Mouse (Mus musculus): ENCODE measurements at regions not wholly inside any gene's neighbourhood (a gene's known extent, or its start where the extent isn't known, plus 50 kb on each side); places are given as distances from the start of the nearest gene placed in this dataset.

DNA sequence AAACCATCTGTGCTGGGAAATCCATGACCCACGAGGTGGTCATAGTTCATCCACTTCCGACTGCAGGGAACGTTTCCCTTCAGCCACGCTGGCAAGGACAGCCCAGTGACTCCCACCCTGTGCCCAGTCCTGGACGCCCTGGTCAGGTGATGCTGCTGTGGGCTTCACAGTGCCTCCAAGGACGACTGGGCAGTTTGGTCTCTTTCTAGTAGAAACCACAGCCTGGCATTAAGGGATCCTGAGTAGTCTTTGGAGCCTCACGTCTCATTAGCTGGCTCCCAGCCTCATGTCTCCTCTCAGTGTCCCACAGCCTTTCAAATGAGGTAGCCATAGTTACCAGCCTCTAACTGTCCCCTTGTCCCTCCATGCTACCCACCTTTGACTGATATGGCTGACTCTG lies 116.2 kb upstream of the Gdf10 start:
- WGBS = 78% methylated on average over 7 of the region's 7 CpGs
- H3K4me1 ChIP-seq (ENCODE audit: control insufficient read depth, insufficient read depth, low read length) = no peaks in the 10 kb centered on the region
- TF ChIP-seq CTCF (IDR thresholded peaks at IDR 0.05; ENCODE audit: control insufficient read depth, insufficient read depth, low read length) (no peak), POLR2A (IDR thresholded peaks at IDR 0.05; ENCODE audit: borderline replicate concordance, control insufficient read depth, low read depth, low read length) (no peak)
- no peak overlapping the region for H3K27ac ChIP-seq (ENCODE audit: control insufficient read depth, insufficient read depth, low read depth, low read length, poor library complexity)
- no peak overlapping the region for H3K4me3 ChIP-seq (replicated peaks; ENCODE audit: control insufficient read depth, low read depth, low read length)

DNA sequence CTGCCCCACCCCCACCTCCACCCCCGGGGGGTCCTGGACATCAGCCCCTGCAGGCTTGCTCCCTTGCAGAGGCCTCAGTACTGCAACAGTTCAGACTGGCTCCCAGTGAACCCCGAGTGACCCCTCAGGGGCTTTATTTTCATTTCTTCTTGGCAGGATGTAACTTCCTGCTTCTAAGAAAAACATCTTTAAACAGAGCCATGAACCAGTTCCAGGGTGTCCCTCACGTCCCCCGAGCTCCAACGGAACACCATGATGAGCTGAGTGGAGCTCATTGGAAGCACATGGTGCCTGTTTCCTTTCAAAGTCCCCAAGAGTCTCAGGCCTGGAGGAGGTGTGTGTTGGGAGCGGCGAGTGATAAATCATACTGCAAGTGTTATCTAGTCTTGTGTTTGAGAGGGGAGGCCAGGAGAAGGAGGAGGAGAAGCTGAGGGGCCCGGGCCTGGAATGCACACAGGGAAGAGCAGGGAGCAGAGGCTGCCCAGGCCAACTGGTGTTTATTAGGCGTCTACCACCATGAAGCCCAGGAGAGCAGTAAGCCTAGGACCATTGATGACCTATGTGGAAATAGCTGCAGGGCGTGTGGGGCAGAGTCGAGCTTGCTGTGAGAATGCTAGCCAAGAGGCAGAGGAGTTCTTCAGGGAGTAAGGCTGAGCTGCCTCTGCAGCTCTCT lies 114.7 kb upstream of the Gdf10 start:
- TF ChIP-seq POLR2A (IDR thresholded peaks at IDR 0.05; ENCODE audit: borderline replicate concordance, control insufficient read depth, low read depth, low read length) (no peak), CTCF (IDR thresholded peaks at IDR 0.05; ENCODE audit: control insufficient read depth, insufficient read depth, low read length) (no peak)
- WGBS = 46% methylated on average over 11 of the region's 11 CpGs

DNA sequence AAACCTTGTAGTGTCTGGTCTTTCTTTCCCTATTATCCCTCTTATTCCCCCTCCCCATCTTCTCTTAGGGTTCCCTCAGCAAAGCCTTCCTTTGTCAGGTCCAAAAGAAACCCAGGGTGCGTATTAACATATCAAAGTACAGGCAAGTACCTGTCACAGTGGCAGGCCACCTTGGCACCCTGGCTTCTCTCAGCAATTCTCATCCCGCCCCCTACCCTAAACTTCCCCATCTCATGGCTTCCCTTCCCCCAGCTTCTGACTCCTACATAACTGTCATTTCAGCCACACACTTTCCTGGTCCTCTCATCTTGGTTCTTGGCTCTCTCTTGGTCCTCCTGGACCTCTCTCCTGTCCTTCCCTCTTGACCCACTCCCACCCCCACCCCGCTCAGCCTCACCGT lies 112.8 kb upstream of the Gdf10 start:
- Histone ChIP-seq H3K4me1 (ENCODE audit: control insufficient read depth, insufficient read depth, low read length) (no peaks in the 10 kb centered on the region), H3K27ac (ENCODE audit: control insufficient read depth, insufficient read depth, low read depth, low read length, poor library complexity) (no peak overlapping the region), H3K4me3 (replicated peaks; ENCODE audit: control insufficient read depth, low read depth, low read length) (no peak overlapping the region)
- WGBS = 77% methylated on average over 4 of the region's 4 CpGs
- TF ChIP-seq POLR2A (IDR thresholded peaks at IDR 0.05; ENCODE audit: borderline replicate concordance, control insufficient read depth, low read depth, low read length) (no peak), CTCF (IDR thresholded peaks at IDR 0.05; ENCODE audit: control insufficient read depth, insufficient read depth, low read length) (no peak)

More for the DNA sequence above, 114.7 kb upstream of the Gdf10 start:
- Histone ChIP-seq H3K27ac (ENCODE audit: control insufficient read depth, insufficient read depth, low read depth, low read length, poor library complexity) (no peak overlapping the region), H3K4me3 (replicated peaks; ENCODE audit: control insufficient read depth, low read depth, low read length) (no peak overlapping the region), H3K4me1 (ENCODE audit: control insufficient read depth, insufficient read depth, low read length) (no peaks in the 10 kb centered on the region)

DNA sequence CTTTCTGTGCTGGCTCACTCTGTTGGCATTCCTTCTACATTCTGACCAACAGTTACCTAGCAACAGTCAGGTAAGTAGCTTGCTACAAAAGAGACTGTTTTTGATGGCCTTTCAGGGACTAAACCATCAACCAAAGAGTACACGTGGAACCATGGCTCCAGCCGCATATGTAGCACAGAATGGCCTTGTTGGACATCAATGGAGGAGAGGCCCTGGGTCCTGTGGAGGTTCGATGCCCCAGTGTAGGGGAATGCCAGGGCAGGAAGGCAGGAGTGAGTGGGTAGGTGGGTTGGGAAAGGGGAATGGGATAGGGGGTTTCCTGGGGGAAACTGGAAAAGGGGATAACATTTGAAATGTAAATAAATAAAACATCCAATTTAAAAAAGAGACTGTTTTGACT lies 112.1 kb upstream of the Gdf10 start:
- WGBS = 80% methylated on average over 3 of the region's 3 CpGs
- H3K27ac ChIP-seq (ENCODE audit: control insufficient read depth, insufficient read depth, low read depth, low read length, poor library complexity) = no peak overlapping the region
- no peaks in the 10 kb centered on the region for H3K4me1 ChIP-seq (ENCODE audit: control insufficient read depth, insufficient read depth, low read length)
- no peak overlapping the region for H3K4me3 ChIP-seq (replicated peaks; ENCODE audit: control insufficient read depth, low read depth, low read length)
- no peak for TF ChIP-seq POLR2A (IDR thresholded peaks at IDR 0.05; ENCODE audit: borderline replicate concordance, control insufficient read depth, low read depth, low read length)
- no peak for TF ChIP-seq CTCF (IDR thresholded peaks at IDR 0.05; ENCODE audit: control insufficient read depth, insufficient read depth, low read length)

DNA sequence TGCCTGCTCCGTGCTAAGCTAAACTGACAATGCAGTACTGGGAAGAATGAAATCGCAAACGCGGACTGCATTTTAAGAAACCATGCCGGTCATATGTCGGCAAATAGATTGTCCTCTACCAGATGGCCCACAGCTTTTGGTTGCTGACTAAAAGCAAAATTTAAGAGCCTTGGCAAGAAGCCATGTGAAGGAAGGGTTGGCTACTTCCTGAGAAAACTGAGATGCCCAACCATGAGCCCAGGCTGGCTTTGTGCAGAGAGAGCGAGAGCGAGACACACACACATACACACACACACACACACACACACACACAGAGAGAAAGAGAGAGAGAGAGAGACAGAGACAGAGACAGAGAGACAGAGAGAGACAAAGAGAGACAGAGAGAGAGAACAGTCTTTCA lies 111.1 kb upstream of the Gdf10 start:
- no peaks in the 10 kb centered on the region for H3K4me1 ChIP-seq (ENCODE audit: control insufficient read depth, insufficient read depth, low read length)
- no peak for TF ChIP-seq POLR2A (IDR thresholded peaks at IDR 0.05; ENCODE audit: borderline replicate concordance, control insufficient read depth, low read depth, low read length)
- no peak for TF ChIP-seq CTCF (IDR thresholded peaks at IDR 0.05; ENCODE audit: control insufficient read depth, insufficient read depth, low read length)
- WGBS = 84% methylated on average over 8 of the region's 8 CpGs
- no peak overlapping the region for H3K27ac ChIP-seq (ENCODE audit: control insufficient read depth, insufficient read depth, low read depth, low read length, poor library complexity)
- no peak overlapping the region for H3K4me3 ChIP-seq (replicated peaks; ENCODE audit: control insufficient read depth, low read depth, low read length)

DNA sequence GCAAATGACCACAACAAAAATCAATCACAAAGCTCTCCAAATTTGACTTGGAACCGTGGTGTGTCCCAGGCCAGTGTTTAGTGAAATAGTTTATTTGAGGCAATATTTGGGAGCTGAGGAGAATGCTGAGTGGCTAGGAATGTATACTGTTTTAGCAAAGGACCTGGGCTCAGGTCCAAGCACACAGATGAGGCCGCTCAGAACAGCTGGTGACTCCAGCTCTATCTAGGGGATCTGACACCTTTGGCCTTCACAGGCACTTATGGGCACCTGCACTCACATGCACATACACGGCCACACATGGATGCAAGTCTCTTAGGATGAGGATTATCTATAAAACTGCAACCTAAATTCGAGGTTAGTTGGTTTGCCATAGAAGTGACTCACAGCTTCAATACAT lies 110.6 kb upstream of the Gdf10 start:
- WGBS = 68% methylated on average over 4 of the region's 4 CpGs
- H3K4me3 ChIP-seq (replicated peaks; ENCODE audit: control insufficient read depth, low read depth, low read length) = no peak overlapping the region
- no peak overlapping the region for H3K27ac ChIP-seq (ENCODE audit: control insufficient read depth, insufficient read depth, low read depth, low read length, poor library complexity)
- TF ChIP-seq POLR2A (IDR thresholded peaks at IDR 0.05; ENCODE audit: borderline replicate concordance, control insufficient read depth, low read depth, low read length) (no peak), CTCF (IDR thresholded peaks at IDR 0.05; ENCODE audit: control insufficient read depth, insufficient read depth, low read length) (no peak)
- no peaks in the 10 kb centered on the region for H3K4me1 ChIP-seq (ENCODE audit: control insufficient read depth, insufficient read depth, low read length)

DNA sequence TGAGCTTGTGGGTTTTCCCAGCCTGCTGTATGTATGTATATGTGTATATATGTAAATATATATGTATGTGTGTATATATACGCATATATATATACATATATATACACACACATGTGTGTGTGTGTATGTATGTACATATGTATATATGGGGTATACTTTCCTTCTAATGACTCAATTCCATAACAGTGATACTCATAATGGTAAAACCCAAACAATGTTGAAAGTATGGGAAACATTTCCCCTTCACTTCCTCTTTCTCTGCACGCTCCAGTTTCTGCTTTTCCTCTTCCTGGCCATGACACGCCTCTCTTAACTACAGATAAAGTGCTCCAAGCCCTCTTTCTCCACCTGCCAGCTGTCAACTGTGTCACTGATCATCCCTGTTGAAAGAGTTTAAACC lies 110.1 kb upstream of the Gdf10 start:
- WGBS = 41% methylated on average over 3 of the region's 3 CpGs
- Histone ChIP-seq H3K27ac (ENCODE audit: control insufficient read depth, insufficient read depth, low read depth, low read length, poor library complexity) (no peak overlapping the region), H3K4me3 (replicated peaks; ENCODE audit: control insufficient read depth, low read depth, low read length) (no peak overlapping the region), H3K4me1 (ENCODE audit: control insufficient read depth, insufficient read depth, low read length) (no peaks in the 10 kb centered on the region)
- TF ChIP-seq CTCF (IDR thresholded peaks at IDR 0.05; ENCODE audit: control insufficient read depth, insufficient read depth, low read length) (no peak), POLR2A (IDR thresholded peaks at IDR 0.05; ENCODE audit: borderline replicate concordance, control insufficient read depth, low read depth, low read length) (no peak)

DNA sequence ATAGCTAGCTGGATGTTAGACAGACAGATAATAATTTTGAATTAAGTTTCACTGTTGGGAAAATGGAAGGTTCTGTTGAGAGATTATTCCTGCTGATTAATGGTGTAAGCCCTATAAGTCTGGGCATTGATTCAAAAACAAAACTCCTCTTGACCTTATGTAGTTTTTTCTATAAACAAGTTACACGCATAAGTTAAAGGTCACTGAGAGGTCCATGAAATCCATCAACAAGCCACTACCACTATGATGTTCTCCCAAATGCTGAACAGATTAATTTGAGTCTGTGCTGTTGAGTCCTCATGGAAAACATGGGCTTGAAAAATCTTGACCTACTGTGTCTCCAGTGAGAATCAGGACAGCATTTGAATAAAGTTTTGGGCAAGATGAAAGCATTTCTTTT lies 109.3 kb upstream of the Gdf10 start:
- no peak overlapping the region for H3K4me3 ChIP-seq (replicated peaks; ENCODE audit: control insufficient read depth, low read depth, low read length)
- H3K27ac ChIP-seq (ENCODE audit: control insufficient read depth, insufficient read depth, low read depth, low read length, poor library complexity) = no peak overlapping the region
- 74% methylated on average over 1 of the region's 1 CpGs for WGBS
- no peak for TF ChIP-seq POLR2A (IDR thresholded peaks at IDR 0.05; ENCODE audit: borderline replicate concordance, control insufficient read depth, low read depth, low read length)
- TF ChIP-seq CTCF (IDR thresholded peaks at IDR 0.05; ENCODE audit: control insufficient read depth, insufficient read depth, low read length) = no peak
- H3K4me1 ChIP-seq (ENCODE audit: control insufficient read depth, insufficient read depth, low read length) = no peaks in the 10 kb centered on the region

DNA sequence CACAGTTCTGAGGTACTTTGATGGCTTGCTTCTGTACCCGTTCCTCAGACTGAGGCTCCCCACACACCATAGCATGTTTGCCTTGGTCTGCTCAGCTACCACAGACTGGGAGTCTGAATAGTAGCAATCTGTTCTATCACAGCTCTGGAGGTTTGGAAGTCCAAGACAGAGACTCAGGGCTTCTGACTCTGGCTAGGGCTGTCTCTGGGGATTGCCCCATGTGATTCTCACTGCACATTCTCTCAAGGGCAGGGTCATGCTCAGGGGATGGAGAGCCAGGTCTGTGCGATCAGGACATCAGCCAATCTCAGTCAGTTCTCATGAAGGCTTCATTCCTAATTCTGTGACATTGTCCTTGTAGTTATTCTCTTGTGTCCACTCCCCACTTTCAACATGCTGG lies 108.8 kb upstream of the Gdf10 start:
- Histone ChIP-seq H3K4me1 (ENCODE audit: control insufficient read depth, insufficient read depth, low read length) (no peaks in the 10 kb centered on the region), H3K4me3 (replicated peaks; ENCODE audit: control insufficient read depth, low read depth, low read length) (no peak overlapping the region), H3K27ac (ENCODE audit: control insufficient read depth, insufficient read depth, low read depth, low read length, poor library complexity) (no peak overlapping the region)
- TF ChIP-seq POLR2A (IDR thresholded peaks at IDR 0.05; ENCODE audit: borderline replicate concordance, control insufficient read depth, low read depth, low read length) = no peak
- no peak for TF ChIP-seq CTCF (IDR thresholded peaks at IDR 0.05; ENCODE audit: control insufficient read depth, insufficient read depth, low read length)
- WGBS = 74% methylated on average over 2 of the region's 2 CpGs

All from bone marrow, adult 2 months (tissue).